Mouse (Mus musculus) myocyte (in vitro differentiated cells): ENCODE results near the gene Chaf1a. TPM values are rescaled to one million over a fixed set of nuclear protein-coding genes. Genes with fewer than 3 reads are reported as not detected.
A peak's percentile ranks its signal among the peaks of the same experiment; 100 is the strongest.

Experiments used
- H3K27me3 ChIP-seq: one replicate; pipeline ENCODE4 v1.6.1; 2011; ENCODE audit not compliant: control insufficient read depth, insufficient read depth, insufficient read length
- H3K36me3 ChIP-seq: one replicate; pipeline ENCODE4 v1.6.1; 2011; ENCODE audit not compliant: control insufficient read depth, insufficient read depth
- H3K4me2 ChIP-seq: one replicate; pipeline ENCODE4 v1.6.1; 2011; ENCODE audit warnings: low read depth, control low read depth
- H3K4me3 ChIP-seq: one replicate; pipeline ENCODE4 v1.5.1; 2011; ENCODE audit warnings: mild to moderate bottlenecking, control low read depth, moderate library complexity
- H3K79me2 ChIP-seq: one replicate; pipeline ENCODE4 v1.6.1; 2011; ENCODE audit not compliant: control insufficient read depth, insufficient read depth
- H3ac ChIP-seq: one replicate; pipeline ENCODE4 v1.6.1; 2011; ENCODE audit not compliant: control insufficient read depth, insufficient read length
- CEBPB ChIP-seq: IDR thresholded peaks from 2 replicates; pipeline ENCODE4 v1.6.1; 2011; ENCODE audit warnings: mild to moderate bottlenecking, moderate library complexity; ENCODE audit not compliant: poor library complexity, insufficient read depth, severe bottlenecking
- E2F4 ChIP-seq: IDR thresholded peaks from one replicate; pipeline ENCODE4 v1.6.1; 2011; ENCODE audit warnings: mild to moderate bottlenecking, control low read depth, moderate library complexity; ENCODE audit not compliant: insufficient read depth
- MAX ChIP-seq: IDR thresholded peaks from one replicate; pipeline ENCODE4 v1.6.1; 2011; ENCODE audit warnings: low read depth, mild to moderate bottlenecking, control low read depth
- MYOD1 ChIP-seq, 3 experiments: IDR thresholded peaks; one replicate each; pipeline ENCODE4 v1.6.1; 2011; ENCODE audit warnings: control low read depth in 2 of 3, low read depth in 2 of 3, mild to moderate bottlenecking in 2 of 3, moderate library complexity in 1 of 3; ENCODE audit not compliant: insufficient read length in 2 of 3, control insufficient read depth in 1 of 3
- MYOG ChIP-seq, 3 experiments: IDR thresholded peaks; one replicate each; pipeline ENCODE4 v1.6.1; 2011; ENCODE audit warnings: control low read depth in 2 of 3, low read depth in 2 of 3, mild to moderate bottlenecking in 2 of 3; ENCODE audit not compliant: insufficient read length in 2 of 3, control insufficient read depth in 1 of 3, insufficient read depth in 1 of 3
- POLR2A ChIP-seq: IDR thresholded peaks from one replicate; pipeline ENCODE4 v1.6.1; 2011; ENCODE audit warnings: low read depth, mild to moderate bottlenecking, control low read depth, moderate library complexity; ENCODE audit not compliant: insufficient read length
- POLR2AphosphoS2 ChIP-seq: IDR thresholded peaks from one replicate; pipeline ENCODE4 v1.6.1; 2011; ENCODE audit warnings: low read depth, control low read depth; ENCODE audit not compliant: insufficient read length
- REST ChIP-seq: IDR thresholded peaks from one replicate; pipeline ENCODE4 v1.6.1; 2011; ENCODE audit warnings: mild to moderate bottlenecking, control low read depth, moderate library complexity; ENCODE audit not compliant: insufficient read depth, insufficient read length
- SRF ChIP-seq: IDR thresholded peaks from one replicate; pipeline ENCODE4 v1.6.1; 2011; ENCODE audit warnings: low read depth; ENCODE audit not compliant: control insufficient read depth, insufficient read length
- TCF12 ChIP-seq: IDR thresholded peaks from one replicate; pipeline ENCODE4 v1.6.1; 2011; ENCODE audit warnings: mild to moderate bottlenecking, control low read depth; ENCODE audit not compliant: poor library complexity, insufficient read depth, severe bottlenecking
- TCF3 ChIP-seq: IDR thresholded peaks from one replicate; pipeline ENCODE4 v1.6.1; 2011; ENCODE audit warnings: low read depth, control low read depth; ENCODE audit not compliant: insufficient read length
- USF1 ChIP-seq: IDR thresholded peaks from one replicate; pipeline ENCODE4 v1.6.1; 2011; ENCODE audit warnings: low read depth, mild to moderate bottlenecking, control low read depth, moderate library complexity
- polyA plus RNA-seq: library from polyadenylated mRNA; unstranded; fragments of >200 nt; fragmentation: generic; extraction: Trizol; gene quantifications from one replicate; pipeline ENCODE4 v1.2.1, GENCODE M21; 2012; ENCODE audit warnings: missing spikeins

The Chaf1a gene
- polyA plus RNA-seq, 1 experiment = 8.0 TPM

GRCm38 (mm10) chr17:56016382-56016781, 23.9 kb upstream of the Chaf1a start:
- Histone ChIP-seq H3K79me2 (peaks cover 11% of the 10 kb centered on the region), H3K4me3 (no peak overlapping the region)
- TF ChIP-seq CEBPB (no peak), TCF12 (no peak), POLR2AphosphoS2 (peak; percentile 62), MYOG (IDR thresholded peaks at IDR 0.05; ENCODE audit: control insufficient read depth in 1 of 3, insufficient read depth in 1 of 3, insufficient read length in 2 of 3, low read depth in 2 of 3) (no peak), SRF (no peak), USF1 (no peak), POLR2A (peak; percentile 57), MAX (no peak), E2F4 (no peak), MYOD1 (IDR thresholded peaks at IDR 0.05; ENCODE audit: control insufficient read depth in 1 of 3, insufficient read length in 2 of 3, low read depth in 2 of 3) (no peak), REST (no peak), TCF3 (no peak)

DNA sequence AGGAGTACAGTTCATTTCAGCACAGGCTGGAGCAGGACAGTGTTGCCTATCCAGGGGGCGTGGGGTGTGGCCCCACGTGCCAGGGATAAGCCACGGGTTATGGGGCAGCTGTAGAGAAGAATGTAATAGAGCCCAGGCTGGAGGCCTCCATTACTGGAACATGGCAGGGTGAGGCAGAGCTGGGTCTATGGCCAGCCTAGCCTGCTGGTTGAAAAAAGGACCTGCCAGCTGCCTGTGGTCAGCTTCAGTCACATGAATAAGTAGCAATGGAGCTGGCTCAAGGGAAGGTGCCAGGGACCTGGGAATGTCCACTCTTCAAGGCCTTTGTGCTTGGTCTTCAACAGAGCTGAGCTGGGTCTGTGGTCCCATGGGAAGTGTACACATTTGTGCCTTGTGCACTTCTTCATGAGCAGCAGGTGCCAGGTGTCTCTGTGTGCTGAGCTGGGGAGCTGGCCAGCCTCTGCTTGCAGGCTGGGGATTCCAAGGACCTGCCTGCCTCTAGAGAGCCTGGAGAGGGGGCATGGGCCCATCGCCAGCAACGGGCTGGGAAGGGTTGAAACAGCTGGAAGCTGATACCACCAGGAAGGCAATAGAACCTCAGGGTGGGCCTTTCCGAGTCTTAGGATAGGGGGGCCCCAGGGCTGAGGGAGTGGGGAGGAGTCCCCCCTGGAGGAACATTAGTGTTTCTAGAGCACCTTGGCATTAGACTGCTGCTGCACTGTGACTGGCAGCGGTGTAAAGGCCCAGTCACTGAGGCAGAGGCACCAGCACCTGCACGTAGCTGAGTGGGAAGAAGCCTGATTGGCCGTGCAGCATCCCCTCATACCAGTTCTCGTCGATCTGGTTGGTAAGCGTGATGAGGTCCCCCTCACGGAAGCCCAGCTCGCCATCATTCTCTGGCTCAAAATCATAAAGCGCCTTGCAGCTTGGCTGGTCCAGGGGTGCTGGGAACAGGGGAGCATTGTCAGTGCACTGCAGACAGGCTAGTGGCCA, 23.1 kb upstream of the Chaf1a start:
- peaks cover 20% of the 10 kb centered on the region for H3K36me3 ChIP-seq
- TF ChIP-seq TCF3 (no peak), MYOG (IDR thresholded peaks at IDR 0.05; ENCODE audit: control insufficient read depth in 1 of 3, insufficient read depth in 1 of 3, insufficient read length in 2 of 3, low read depth in 2 of 3) (peak in 2 of 3 experiments; percentile 56 to 81), USF1 (no peak), REST (no peak), POLR2AphosphoS2 (peak; percentile 87), POLR2A (peak; percentile 39), MYOD1 (IDR thresholded peaks at IDR 0.05; ENCODE audit: control insufficient read depth in 1 of 3, insufficient read length in 2 of 3, low read depth in 2 of 3) (peak in 2 of 3 experiments; percentile 27 to 34)
- H3K79me2 ChIP-seq = peaks cover 18% of the 10 kb centered on the region
- H3K4me2 ChIP-seq = no peak overlapping the region
- H3K27me3 ChIP-seq = no peaks in the 10 kb centered on the region
- H3K4me3 ChIP-seq = no peak overlapping the region
- no peak overlapping the region for H3ac ChIP-seq

More at GRCm38 (mm10) chr17:56016382-56016781, 23.9 kb upstream of the Chaf1a start:
- H3ac ChIP-seq = no peak overlapping the region
- no peak overlapping the region for H3K4me2 ChIP-seq
- H3K36me3 ChIP-seq = peaks cover 26% of the 10 kb centered on the region
- H3K27me3 ChIP-seq = no peaks in the 10 kb centered on the region

DNA sequence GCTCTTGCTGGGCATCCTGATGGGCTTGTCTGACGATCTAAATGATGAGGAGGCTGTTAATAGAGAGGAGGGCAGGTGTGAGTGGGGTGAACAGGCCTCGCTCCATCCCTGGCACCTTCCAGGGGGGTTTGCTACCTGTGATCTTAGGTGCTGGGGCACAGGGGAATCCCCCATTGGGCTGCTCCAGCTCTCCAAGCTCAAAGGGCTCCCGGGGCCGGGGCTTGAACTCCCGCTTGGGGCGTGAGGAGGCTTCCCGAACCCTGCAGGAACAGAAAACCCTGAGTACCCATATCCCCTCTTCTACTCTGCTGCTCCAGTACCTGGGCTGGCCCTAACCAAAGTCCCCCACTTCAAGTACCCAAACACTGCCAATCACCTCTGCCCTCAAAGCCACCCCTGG, 22.4 kb upstream of the Chaf1a start:
- no peak overlapping the region for H3K4me3 ChIP-seq
- peaks cover 15% of the 10 kb centered on the region for H3K36me3 ChIP-seq
- no peak overlapping the region for H3ac ChIP-seq
- H3K79me2 ChIP-seq = peaks cover 25% of the 10 kb centered on the region
- H3K4me2 ChIP-seq = no peak overlapping the region
- H3K27me3 ChIP-seq = no peaks in the 10 kb centered on the region
- TF ChIP-seq POLR2AphosphoS2 (no peak), POLR2A (no peak), TCF12 (no peak), MAX (no peak), E2F4 (no peak), MYOG (IDR thresholded peaks at IDR 0.05; ENCODE audit: control insufficient read depth in 1 of 3, insufficient read depth in 1 of 3, insufficient read length in 2 of 3, low read depth in 2 of 3) (no peak), CEBPB (no peak), USF1 (no peak), TCF3 (no peak), REST (no peak), MYOD1 (IDR thresholded peaks at IDR 0.05; ENCODE audit: control insufficient read depth in 1 of 3, insufficient read length in 2 of 3, low read depth in 2 of 3) (no peak), SRF (no peak)

- no peak for TF ChIP-seq TCF12
- TF ChIP-seq CEBPB = no peak
- peak; percentile 82 for TF ChIP-seq POLR2AphosphoS2
- TF ChIP-seq MYOG (IDR thresholded peaks at IDR 0.05; ENCODE audit: control insufficient read depth in 1 of 3, insufficient read depth in 1 of 3, insufficient read length in 2 of 3, low read depth in 2 of 3) = no peak
- TF ChIP-seq MAX = no peak
- no peak for TF ChIP-seq SRF
- no peak for TF ChIP-seq USF1
- peak; percentile 52 for TF ChIP-seq POLR2A
- no peak for TF ChIP-seq MYOD1 (IDR thresholded peaks at IDR 0.05; ENCODE audit: control insufficient read depth in 1 of 3, insufficient read length in 2 of 3, low read depth in 2 of 3)
- TF ChIP-seq TCF3 = no peak
- no peak overlapping the region for H3ac ChIP-seq
- H3K4me3 ChIP-seq = no peak overlapping the region
- H3K27me3 ChIP-seq = no peaks in the 10 kb centered on the region
- H3K4me2 ChIP-seq = no peak overlapping the region
- H3K79me2 ChIP-seq = peaks cover 32% of the 10 kb centered on the region
- H3K36me3 ChIP-seq = peaks cover 11% of the 10 kb centered on the region
These were observed 21.7 kb upstream of the Chaf1a start for GRCm38 (mm10) chr17:56018347-56019131.
